Mouse (Mus musculus) hindbrain, postnatal 0 days (tissue): ENCODE measurements around the gene Zfp710. TPM values are rescaled to one million over a fixed set of nuclear protein-coding genes. Genes with fewer than 3 reads are reported as not detected.

Experiments
- ATAC-seq: fragments of 200-750 bp; cut with Nextera tagmentation; 2 replicates; pipeline ENCODE4 v1.8.0; 2017; ENCODE audit warnings: mild to moderate bottlenecking, moderate TSS enrichment, moderate library complexity
- DNase-seq: peaks from one replicate; pipeline ENCODE4 v3.0.0-alpha.2; 2015; ENCODE audit warnings: low spot score
- H3K27ac ChIP-seq: fragments of 300-500 bp; sonication (generic); 2 replicates; pipeline ENCODE4 v1.5.1; 2014; ENCODE audit warnings: mild to moderate bottlenecking
- H3K27me3 ChIP-seq: fragments of 300-500 bp; sonication (generic); 2 replicates; pipeline ENCODE4 v1.6.1; 2014; ENCODE audit warnings: low read length, mixed read lengths; ENCODE audit not compliant: insufficient read depth
- H3K36me3 ChIP-seq: fragments of 300-500 bp; sonication (generic); 2 replicates; pipeline ENCODE4 v1.6.1; 2014; ENCODE audit warnings: low read length, mixed read lengths; ENCODE audit not compliant: insufficient read depth
- H3K4me1 ChIP-seq: fragments of 300-500 bp; sonication (generic); 2 replicates; pipeline ENCODE4 v1.6.1; 2014; ENCODE audit warnings: antibody characterized with exemption, low read length, mixed read lengths; ENCODE audit not compliant: insufficient read depth
- H3K4me2 ChIP-seq: fragments of 300-500 bp; sonication (generic); 2 replicates; pipeline ENCODE4 v1.6.1; 2014; ENCODE audit warnings: low read depth, mild to moderate bottlenecking, low read length, moderate library complexity, mixed read lengths
- H3K4me3 ChIP-seq: fragments of 300-500 bp; sonication (generic); 2 replicates; pipeline ENCODE4 v1.5.1; 2014; ENCODE audit warnings: low read length
- H3K9ac ChIP-seq: fragments of 300-500 bp; sonication (generic); replicated peaks from 2 replicates; pipeline ENCODE4 v1.6.1; 2014; ENCODE audit warnings: mild to moderate bottlenecking, low read length, moderate library complexity, mixed read lengths
- H3K9me3 ChIP-seq: fragments of 300-500 bp; sonication (generic); 2 replicates; pipeline ENCODE4 v1.6.1; 2016; ENCODE audit warnings: low read length, mixed read lengths
- CTCF ChIP-seq: IDR thresholded peaks from 2 replicates; pipeline ENCODE4 v1.5.1; 2016; ENCODE audit warnings: antibody characterized with exemption, control low read depth, low read depth
- WGBS: fragments of 180-500 bp; shearing (Covaris S2); extraction: QIAGEN DNeasy Blood & Tissue Kit; methylation state at CpG from one replicate; pipeline ENCODE4 v1.1.7; 2014; 5-methylcytosine and 5-hydroxymethylcytosine counted together
- polyA plus RNA-seq: library from polyadenylated mRNA; unstranded; fragments of >200 nt; fragmentation: Nextera tagmentation; extraction: Ambion mirVana; gene quantifications from 2 replicates; pipeline ENCODE4 v1.2.1, GENCODE M21; 2015
- total RNA-seq: library from RNA; depleted of rRNA; stranded (reverse); fragments of >200 nt; gene quantifications from 2 replicates; pipeline ENCODE4 v1.2.3, GENCODE M21; 2014

The Zfp710 gene
- total and polyA plus RNA-seq, 2 experiments from 2014 or later = 10.3 to 25.8 TPM

DNA sequence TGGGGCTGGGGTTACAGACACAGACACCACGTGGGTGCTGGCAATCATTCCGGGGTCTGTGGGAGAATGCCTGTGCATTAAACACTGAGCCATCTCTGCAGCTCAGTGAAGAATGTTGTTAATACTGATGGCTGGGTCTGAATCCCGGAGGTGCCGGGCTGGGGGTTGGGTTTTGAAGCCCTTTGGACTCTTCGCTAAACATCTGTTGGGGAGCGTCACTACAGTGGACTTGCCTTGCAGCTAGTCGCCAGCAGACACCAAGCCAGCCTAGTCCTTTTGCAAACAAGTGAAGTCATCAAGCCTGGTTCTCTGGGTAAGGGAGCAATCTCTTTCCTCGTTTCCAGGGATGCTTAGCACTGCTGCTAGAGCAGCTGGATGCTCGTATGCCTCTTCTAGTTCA lies 63.6 kb downstream of the Zfp710 start:
- 84% methylated on average over 9 of the region's 9 CpGs for WGBS
- DNase-seq = no peak
- no peak for ATAC-seq
- TF ChIP-seq CTCF = no peak
- Histone ChIP-seq H3K4me3 (no peak overlapping the region), H3K9ac (no peak overlapping the region), H3K27me3 (no peaks in the 10 kb centered on the region), H3K36me3 (peaks cover 22% of the 10 kb centered on the region; the same call in 1 of the 2 replicates), H3K9me3 (no peaks in the 10 kb centered on the region), H3K4me1 (no peaks in the 10 kb centered on the region), H3K27ac (no peak overlapping the region), H3K4me2 (no peak overlapping the region)

DNA sequence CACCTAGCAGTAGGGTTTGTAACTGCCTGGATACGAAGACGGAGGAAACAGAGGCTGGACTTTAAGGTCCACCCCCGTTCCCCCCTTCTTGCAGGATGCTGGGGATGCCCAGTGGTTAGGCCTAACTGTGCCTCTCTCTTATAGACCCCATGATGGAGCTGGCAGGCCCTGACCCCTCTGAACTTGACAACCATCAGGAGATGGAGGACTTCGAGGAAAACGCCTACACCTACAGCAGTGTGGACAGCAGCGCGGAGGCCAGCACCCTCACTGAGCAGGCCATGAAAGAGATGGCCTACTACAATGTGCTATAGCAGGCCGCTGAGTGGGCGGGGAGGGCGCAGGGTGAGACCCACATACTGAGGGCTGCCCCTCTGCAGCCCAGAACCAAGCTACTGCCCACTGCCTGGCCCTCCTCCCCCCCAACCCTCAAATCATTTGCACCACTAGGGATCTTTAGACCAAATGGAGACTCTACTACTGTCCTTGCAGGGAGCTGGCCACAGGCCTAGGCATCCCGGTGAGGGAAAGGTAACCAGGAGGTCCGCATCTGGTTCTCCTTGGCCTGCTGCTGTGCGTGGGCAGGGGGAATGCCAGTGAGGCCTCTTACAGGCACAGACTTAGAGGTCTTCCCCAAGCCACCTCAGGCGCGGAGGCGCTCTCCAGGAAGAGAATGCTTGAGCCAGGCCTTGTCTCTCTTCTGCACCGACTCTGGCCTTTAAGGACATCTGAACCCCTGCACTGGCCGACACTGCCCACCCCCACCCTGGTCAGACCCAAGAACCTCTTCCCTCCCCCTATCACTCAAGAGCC lies 65.8 kb downstream of the Zfp710 start:
- no peak for ATAC-seq

DNA sequence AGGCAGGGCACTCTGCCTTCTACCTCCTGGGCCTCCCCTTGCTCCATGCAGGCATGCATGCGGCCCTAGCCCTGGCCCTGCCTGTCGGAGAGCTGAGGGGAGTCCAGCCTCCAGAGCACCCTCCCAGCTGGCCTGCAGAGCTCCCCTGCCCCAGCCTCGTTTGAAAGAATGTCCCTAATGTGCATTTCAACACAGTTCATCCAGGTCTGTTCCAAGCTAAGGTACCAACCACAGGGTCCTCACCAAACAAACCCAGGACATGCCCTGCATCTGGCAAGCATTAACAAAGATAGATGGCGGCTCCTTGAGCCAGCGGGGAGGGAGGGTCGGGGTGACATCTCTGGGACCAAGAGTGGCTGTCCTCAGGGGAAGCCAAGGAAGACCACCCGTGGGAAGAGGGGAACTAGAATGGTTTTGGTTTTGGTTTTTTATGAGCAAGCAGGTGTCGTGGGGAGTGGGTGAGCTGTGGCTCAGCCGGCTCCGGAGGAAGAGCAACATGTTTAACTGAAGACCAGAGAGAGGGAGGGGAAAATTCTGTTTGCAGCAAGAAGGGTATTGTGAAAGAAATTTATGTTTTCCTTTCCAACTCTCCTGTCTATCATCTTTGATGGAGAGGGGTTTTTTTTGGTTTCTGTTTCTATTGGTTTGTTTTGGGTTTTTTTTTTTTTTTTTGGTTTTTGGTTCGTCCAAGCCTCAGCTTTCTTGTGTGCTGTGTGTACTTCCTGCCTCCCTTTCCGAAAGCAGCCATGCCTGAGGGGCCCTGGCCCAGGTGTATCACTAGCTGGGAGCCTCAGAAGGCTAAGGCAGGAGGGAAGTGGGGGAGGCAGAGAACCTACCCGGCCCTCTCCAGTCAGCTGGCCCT lies 66.6 kb downstream of the Zfp710 start:
- H3K9ac ChIP-seq = no peak overlapping the region
- DNase-seq (no peak), ATAC-seq (no peak)
- no peak overlapping the region for H3K27ac ChIP-seq
- no peak overlapping the region for H3K4me2 ChIP-seq
- no peak overlapping the region for H3K4me3 ChIP-seq
- WGBS = 64% methylated on average over 13 of the region's 13 CpGs
- no peaks in the 10 kb centered on the region for H3K27me3 ChIP-seq
- no peaks in the 10 kb centered on the region for H3K9me3 ChIP-seq
- no peaks in the 10 kb centered on the region for H3K4me1 ChIP-seq
- no peak for TF ChIP-seq CTCF
- peaks cover 44% of the 10 kb centered on the region for H3K36me3 ChIP-seq

More for the DNA sequence above, 65.8 kb downstream of the Zfp710 start:
- H3K4me2 ChIP-seq = no peak overlapping the region
- 84% methylated on average over 18 of the region's 18 CpGs for WGBS
- H3K4me3 ChIP-seq = no peak overlapping the region
- no peak for DNase-seq
- no peaks in the 10 kb centered on the region for H3K9me3 ChIP-seq
- no peak overlapping the region for H3K27ac ChIP-seq
- H3K4me1 ChIP-seq = no peaks in the 10 kb centered on the region
- H3K9ac ChIP-seq = no peak overlapping the region
- no peaks in the 10 kb centered on the region for H3K27me3 ChIP-seq
- H3K36me3 ChIP-seq = peaks cover 35% of the 10 kb centered on the region
- TF ChIP-seq CTCF = no peak

DNA sequence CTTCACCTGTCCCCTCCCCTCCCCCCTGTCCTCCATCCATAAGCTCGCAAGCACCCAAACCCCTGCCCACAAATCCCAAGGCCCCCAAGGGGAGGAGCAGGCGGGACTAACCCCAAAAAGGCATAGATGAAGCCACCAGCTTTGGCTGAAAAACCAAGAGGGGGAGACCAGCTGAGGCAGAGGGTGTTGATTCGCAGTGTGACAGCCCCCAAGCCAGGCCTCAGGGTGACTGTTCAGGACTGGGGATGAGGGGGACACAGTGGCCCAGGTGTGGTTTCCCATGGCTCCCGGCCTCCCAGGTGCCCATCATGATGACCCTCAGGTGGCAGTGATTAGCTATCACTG lies 67.2 kb downstream of the Zfp710 start:
- Histone ChIP-seq H3K27ac (no peak overlapping the region; the same call in 1 of the 2 replicates), H3K9ac (no peak overlapping the region), H3K9me3 (no peaks in the 10 kb centered on the region), H3K36me3 (peaks cover 44% of the 10 kb centered on the region), H3K27me3 (no peaks in the 10 kb centered on the region), H3K4me2 (no peak overlapping the region), H3K4me1 (no peaks in the 10 kb centered on the region), H3K4me3 (no peak overlapping the region)
- no peak for TF ChIP-seq CTCF
- 81% methylated on average over 4 of the region's 4 CpGs for WGBS
- no peak for ATAC-seq
- DNase-seq = no peak

DNA sequence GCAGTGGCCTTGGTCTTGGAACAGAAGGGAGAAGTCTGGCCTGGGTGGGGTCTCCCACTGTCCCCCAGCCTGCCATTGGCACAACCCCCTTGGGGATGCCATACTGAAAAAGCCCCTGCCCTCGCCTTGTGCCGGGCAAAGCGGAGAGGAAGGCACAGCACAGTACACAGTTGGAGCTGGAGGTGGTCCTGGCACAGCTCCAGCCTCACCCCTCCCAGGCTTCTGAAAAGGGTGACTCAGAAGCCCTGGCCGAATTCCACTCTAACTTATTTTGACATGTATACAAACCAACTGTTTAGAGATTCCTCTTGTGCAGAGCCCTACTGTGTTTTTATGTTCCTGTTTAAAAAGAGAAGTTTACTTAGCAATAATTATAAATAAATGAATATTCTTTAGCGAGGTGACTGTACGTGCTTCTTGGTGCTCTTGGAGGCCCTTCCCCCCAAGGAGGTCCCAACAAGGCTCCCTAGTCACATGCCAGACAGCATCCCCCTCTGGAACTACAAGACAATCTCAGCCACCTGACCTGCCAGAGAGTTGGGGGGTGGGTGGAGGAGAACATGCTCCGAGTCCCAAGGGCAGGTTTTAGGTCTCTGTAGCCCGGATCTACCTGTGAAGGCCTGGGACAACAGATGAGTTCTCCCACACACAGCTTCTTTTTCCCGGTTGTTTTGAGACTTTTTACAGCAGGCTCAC lies 67.9 kb downstream of the Zfp710 start:
- no peak overlapping the region for H3K4me2 ChIP-seq
- H3K27ac ChIP-seq = no peak overlapping the region; the same call in 1 of the 2 replicates
- no peaks in the 10 kb centered on the region for H3K9me3 ChIP-seq
- DNase-seq = peak; percentile 55
- H3K4me3 ChIP-seq = no peak overlapping the region
- TF ChIP-seq CTCF = no peak
- peaks cover 45% of the 10 kb centered on the region for H3K36me3 ChIP-seq
- H3K9ac ChIP-seq = no peak overlapping the region
- no peaks in the 10 kb centered on the region for H3K4me1 ChIP-seq
- WGBS = 47% methylated on average over 9 of the region's 9 CpGs
- peak; percentile 4; the same call in 1 of the 2 replicates for ATAC-seq
- no peaks in the 10 kb centered on the region for H3K27me3 ChIP-seq

GRCm38 (mm10) chr7:80094481-80094880 lies 69.9 kb downstream of the Zfp710 start:
- H3K36me3 ChIP-seq = peaks cover 53% of the 10 kb centered on the region
- DNase-seq = no peak
- H3K4me1 ChIP-seq = no peaks in the 10 kb centered on the region
- H3K4me2 ChIP-seq = no peak overlapping the region
- H3K27me3 ChIP-seq = no peaks in the 10 kb centered on the region
- H3K9me3 ChIP-seq = no peaks in the 10 kb centered on the region
- no peak for TF ChIP-seq CTCF
- 61% methylated on average over 5 of the region's 5 CpGs for WGBS
- no peak overlapping the region for H3K9ac ChIP-seq
- no peak overlapping the region for H3K4me3 ChIP-seq
- ATAC-seq = no peak
- H3K27ac ChIP-seq = no peak overlapping the region
